Mouse (Mus musculus): ENCODE measurements around the gene Usp19. TPM values are rescaled to one million over a fixed set of nuclear protein-coding genes. Genes with fewer than 3 reads are reported as not detected.

Usp19 gene
- polyA plus RNA-seq (2015; fragmentation: Nextera tagmentation; extraction: Ambion mirVana) = 13.8 and 17.0 TPM in 2 replicates

DNA sequence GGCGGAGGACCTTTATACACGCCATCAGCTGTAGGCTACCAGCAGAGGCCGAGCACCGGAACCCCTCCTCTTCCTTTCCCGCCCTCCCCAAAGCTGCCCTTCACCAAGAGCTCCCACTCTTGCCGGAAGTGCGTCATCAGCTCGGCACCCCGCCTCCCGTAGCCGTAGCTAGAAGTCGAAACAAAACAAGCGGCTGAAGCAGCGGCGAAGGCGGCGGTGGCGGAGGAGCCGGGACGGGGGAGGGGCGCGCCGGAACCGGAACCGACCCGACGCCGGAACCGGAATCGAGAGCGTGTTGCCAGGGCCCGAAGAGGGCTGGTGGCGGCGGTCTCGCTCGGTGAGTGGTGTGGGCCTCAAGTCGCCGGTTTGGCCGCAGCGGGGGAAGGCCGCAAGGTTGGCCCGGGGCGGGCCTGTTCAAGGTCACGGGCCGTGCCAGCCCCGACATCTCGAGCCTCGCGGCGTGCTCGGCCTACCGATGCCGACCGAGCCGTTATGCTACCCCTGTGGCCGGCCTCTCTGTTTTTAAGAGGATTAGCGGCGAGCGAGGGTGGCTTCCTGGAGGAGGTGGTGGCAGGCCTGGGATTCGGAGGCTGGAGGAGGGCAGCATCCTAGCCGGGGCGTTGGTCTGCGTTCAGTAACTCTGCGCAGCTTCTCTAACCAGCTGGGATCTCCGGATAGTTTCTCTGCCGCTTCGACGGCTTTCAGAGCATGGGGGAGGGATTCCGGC lies at the start of gene Usp19:
TSS of gene Usp19 (plus strand) at position 44 of the 727 bp plus-strand sequence.
- Histone ChIP-seq H3K9me3 (ENCODE audit: low read length) (no peaks in the 10 kb centered on the region), H3K4me1 (ENCODE audit: insufficient read depth) (peaks cover 20% of the 10 kb centered on the region), H3K27me3 (ENCODE audit: insufficient read depth, low read length) (no peaks in the 10 kb centered on the region), H3K27ac (ENCODE audit: low read depth) (peak within 1 kb of the TSS; percentile 99), H3K36me3 (replicated peaks; ENCODE audit: insufficient read depth, low read length) (peaks cover 40% of the 10 kb centered on the region), H3K9ac (replicated peaks) (peak within 1 kb of the TSS; percentile 97), H3K4me3 (ENCODE audit: low read depth, low read length) (peak within 1 kb of the TSS; percentile 88), H3K4me2 (ENCODE audit: low read depth, low read length) (peak within 1 kb of the TSS; percentile 90)
- under 1% methylated on average over 69 of the region's 69 CpGs for WGBS (ENCODE audit: insufficient replicate concordance)
- TF ChIP-seq CTCF (IDR thresholded peaks at IDR 0.05; ENCODE audit: low read depth) = no peak
- peak; percentile 67; the same call in 1 of the 2 replicates for TF ChIP-seq EP300 (IDR thresholded peaks at IDR 0.05; ENCODE audit: low read depth)
- DNase-seq (peak; percentile 95), ATAC-seq (peak; percentile 96)

- no peak overlapping the region for H3K9ac ChIP-seq (replicated peaks)
- 85% methylated on average over 11 of the region's 11 CpGs for WGBS (ENCODE audit: insufficient replicate concordance)
- H3K4me1 ChIP-seq (ENCODE audit: insufficient read depth) = no peaks in the 10 kb centered on the region; the same call in 1 of the 2 replicates
- no peak overlapping the region for H3K4me2 ChIP-seq (ENCODE audit: low read depth, low read length)
- TF ChIP-seq EP300 (IDR thresholded peaks at IDR 0.05; ENCODE audit: low read depth) = no peak
- TF ChIP-seq CTCF (IDR thresholded peaks at IDR 0.05; ENCODE audit: low read depth) = no peak
- no peak overlapping the region for H3K27ac ChIP-seq (ENCODE audit: low read depth)
- no peak for ATAC-seq
- no peaks in the 10 kb centered on the region for H3K27me3 ChIP-seq (ENCODE audit: insufficient read depth, low read length)
- H3K4me3 ChIP-seq (ENCODE audit: low read depth, low read length) = no peak overlapping the region
- H3K9me3 ChIP-seq (ENCODE audit: low read length) = no peaks in the 10 kb centered on the region
- no peaks in the 10 kb centered on the region for H3K36me3 ChIP-seq (replicated peaks; ENCODE audit: insufficient read depth, low read length)
- DNase-seq = no peak
Measured at GRCm38 (mm10) chr9:108441236-108441919, 49.0 kb upstream of the Usp19 start.

DNA sequence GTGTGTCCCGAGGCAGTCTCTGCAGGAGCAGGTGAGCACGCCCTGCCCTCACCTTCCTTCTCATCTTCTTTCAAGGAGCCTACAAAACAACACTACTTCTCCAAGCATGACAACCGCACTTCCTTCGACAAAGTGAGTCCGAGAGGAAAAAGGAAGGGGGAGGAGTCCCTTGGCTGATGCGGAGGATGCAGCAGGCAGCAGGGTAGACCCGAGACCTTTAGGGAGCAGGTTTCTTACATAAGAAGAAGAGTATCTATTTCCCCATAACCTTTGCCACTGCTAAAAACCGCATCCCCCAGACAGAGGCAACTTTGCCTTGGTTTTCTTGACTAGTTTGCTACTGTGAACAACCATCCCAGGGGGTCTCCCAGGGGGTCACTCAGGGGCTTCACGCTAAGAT lies 45.3 kb upstream of the Usp19 start:
- TF ChIP-seq CTCF (IDR thresholded peaks at IDR 0.05; ENCODE audit: low read depth) = no peak
- Histone ChIP-seq H3K27ac (ENCODE audit: low read depth) (no peak overlapping the region), H3K4me2 (ENCODE audit: low read depth, low read length) (no peak overlapping the region), H3K27me3 (ENCODE audit: insufficient read depth, low read length) (no peaks in the 10 kb centered on the region), H3K4me3 (ENCODE audit: low read depth, low read length) (no peak overlapping the region), H3K36me3 (replicated peaks; ENCODE audit: insufficient read depth, low read length) (no peaks in the 10 kb centered on the region), H3K9me3 (ENCODE audit: low read length) (no peaks in the 10 kb centered on the region), H3K4me1 (ENCODE audit: insufficient read depth) (peaks cover under 1% of the 10 kb centered on the region), H3K9ac (replicated peaks) (no peak overlapping the region)
- WGBS (ENCODE audit: insufficient replicate concordance) = 38% methylated on average over 9 of the region's 9 CpGs
- ATAC-seq (no peak), DNase-seq (no peak)

GRCm38 (mm10) chr9:108449860-108450259 lies 40.5 kb upstream of the Usp19 start:
- no peaks in the 10 kb centered on the region for H3K36me3 ChIP-seq (replicated peaks; ENCODE audit: insufficient read depth, low read length)
- ATAC-seq (no peak), DNase-seq (no peak)
- no peaks in the 10 kb centered on the region for H3K9me3 ChIP-seq (ENCODE audit: low read length)
- H3K4me2 ChIP-seq (ENCODE audit: low read depth, low read length) = peak overlapping the region; percentile 100; the same call in 1 of the 2 replicates
- peaks cover 24% of the 10 kb centered on the region for H3K4me1 ChIP-seq (ENCODE audit: insufficient read depth)
- H3K27ac ChIP-seq (ENCODE audit: low read depth) = no peak overlapping the region
- H3K9ac ChIP-seq (replicated peaks) = no peak overlapping the region
- WGBS (ENCODE audit: insufficient replicate concordance) = 73% methylated on average over 4 of the region's 4 CpGs
- no peak overlapping the region for H3K4me3 ChIP-seq (ENCODE audit: low read depth, low read length)
- no peak for TF ChIP-seq CTCF (IDR thresholded peaks at IDR 0.05; ENCODE audit: low read depth)
- no peak for TF ChIP-seq EP300 (IDR thresholded peaks at IDR 0.05; ENCODE audit: low read depth)
- H3K27me3 ChIP-seq (ENCODE audit: insufficient read depth, low read length) = no peaks in the 10 kb centered on the region

GRCm38 (mm10) chr9:108450292-108451169 lies 39.9 kb upstream of the Usp19 start:
- TF ChIP-seq EP300 (IDR thresholded peaks at IDR 0.05; ENCODE audit: low read depth) (no peak), CTCF (IDR thresholded peaks at IDR 0.05; ENCODE audit: low read depth) (no peak)
- Histone ChIP-seq H3K9me3 (ENCODE audit: low read length) (no peaks in the 10 kb centered on the region), H3K4me2 (ENCODE audit: low read depth, low read length) (peak overlapping the region; percentile 100), H3K9ac (replicated peaks) (no peak overlapping the region), H3K27me3 (ENCODE audit: insufficient read depth, low read length) (no peaks in the 10 kb centered on the region), H3K27ac (ENCODE audit: low read depth) (0 out of 2 replicates have a peak overlapping the region, but pooled peaks have one; percentile 3), H3K36me3 (replicated peaks; ENCODE audit: insufficient read depth, low read length) (no peaks in the 10 kb centered on the region), H3K4me3 (ENCODE audit: low read depth, low read length) (no peak overlapping the region), H3K4me1 (ENCODE audit: insufficient read depth) (peaks cover 24% of the 10 kb centered on the region)
- WGBS (ENCODE audit: insufficient replicate concordance) = 70% methylated on average over 21 of the region's 21 CpGs
- no peak for DNase-seq
- no peak for ATAC-seq

- Histone ChIP-seq H3K27me3 (ENCODE audit: insufficient read depth, low read length) (no peaks in the 10 kb centered on the region), H3K9ac (replicated peaks) (no peak overlapping the region), H3K27ac (ENCODE audit: low read depth) (no peak overlapping the region), H3K9me3 (ENCODE audit: low read length) (no peaks in the 10 kb centered on the region), H3K4me2 (ENCODE audit: low read depth, low read length) (peak overlapping the region; percentile 100), H3K36me3 (replicated peaks; ENCODE audit: insufficient read depth, low read length) (no peaks in the 10 kb centered on the region), H3K4me1 (ENCODE audit: insufficient read depth) (peaks cover 24% of the 10 kb centered on the region), H3K4me3 (ENCODE audit: low read depth, low read length) (no peak overlapping the region)
- no peak for ATAC-seq
- 51% methylated on average over 6 of the region's 6 CpGs for WGBS (ENCODE audit: insufficient replicate concordance)
- TF ChIP-seq EP300 (IDR thresholded peaks at IDR 0.05; ENCODE audit: low read depth) = no peak
- no peak for TF ChIP-seq CTCF (IDR thresholded peaks at IDR 0.05; ENCODE audit: low read depth)
- peak; percentile 24 for DNase-seq
Measured at GRCm38 (mm10) chr9:108451170-108451493, 39.3 kb upstream of the Usp19 start.
